Mouse (Mus musculus) brain, embryonic 14.5 days (tissue): ENCODE measurements at regions not wholly inside any gene's neighbourhood (a gene's known extent, or its start where the extent isn't known, plus 50 kb on each side); places are given as distances from the start of the nearest gene placed in this dataset.

Experiments used
- CTCF ChIP-seq: fragments of 200-500 bp; IDR thresholded peaks from 2 replicates; pipeline ENCODE4 v1.5.1; 2012; ENCODE audit warnings: inconsistent platforms, mild to moderate bottlenecking, moderate library complexity, borderline replicate concordance; ENCODE audit not compliant: insufficient read depth, insufficient read length; ENCODE audit errors: extremely low read depth
- POLR2A ChIP-seq: fragments of 200-500 bp; IDR thresholded peaks from 2 replicates; pipeline ENCODE4 v1.6.1; 2012; ENCODE audit warnings: mild to moderate bottlenecking, inconsistent platforms, borderline replicate concordance; ENCODE audit not compliant: poor library complexity, insufficient read depth, insufficient read length, severe bottlenecking; ENCODE audit errors: extremely low read depth

DNA sequence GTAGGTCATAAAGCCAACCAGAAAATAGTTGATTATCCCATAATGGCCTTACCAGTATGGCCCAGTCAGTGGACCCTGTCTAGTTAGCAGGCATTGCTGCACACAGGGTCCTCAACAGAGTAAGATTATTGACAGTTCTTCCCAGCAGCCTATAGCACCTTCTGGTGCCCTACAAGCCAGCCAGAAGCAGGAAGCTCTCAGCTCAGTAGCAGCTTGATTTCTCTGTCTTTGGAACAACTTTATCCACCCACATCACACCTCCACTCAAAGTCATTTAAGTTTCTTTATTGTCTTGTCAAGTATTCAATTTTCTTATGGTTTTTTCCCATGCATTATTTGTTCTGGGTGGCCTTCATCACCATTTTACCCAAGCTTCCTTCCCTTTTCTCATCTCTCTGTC, 108.8 kb upstream of the Adra1d start:
- TF ChIP-seq POLR2A: no peak
- no peak for TF ChIP-seq CTCF
